Mouse (Mus musculus): ENCODE results near the gene Matn3.

DNA sequence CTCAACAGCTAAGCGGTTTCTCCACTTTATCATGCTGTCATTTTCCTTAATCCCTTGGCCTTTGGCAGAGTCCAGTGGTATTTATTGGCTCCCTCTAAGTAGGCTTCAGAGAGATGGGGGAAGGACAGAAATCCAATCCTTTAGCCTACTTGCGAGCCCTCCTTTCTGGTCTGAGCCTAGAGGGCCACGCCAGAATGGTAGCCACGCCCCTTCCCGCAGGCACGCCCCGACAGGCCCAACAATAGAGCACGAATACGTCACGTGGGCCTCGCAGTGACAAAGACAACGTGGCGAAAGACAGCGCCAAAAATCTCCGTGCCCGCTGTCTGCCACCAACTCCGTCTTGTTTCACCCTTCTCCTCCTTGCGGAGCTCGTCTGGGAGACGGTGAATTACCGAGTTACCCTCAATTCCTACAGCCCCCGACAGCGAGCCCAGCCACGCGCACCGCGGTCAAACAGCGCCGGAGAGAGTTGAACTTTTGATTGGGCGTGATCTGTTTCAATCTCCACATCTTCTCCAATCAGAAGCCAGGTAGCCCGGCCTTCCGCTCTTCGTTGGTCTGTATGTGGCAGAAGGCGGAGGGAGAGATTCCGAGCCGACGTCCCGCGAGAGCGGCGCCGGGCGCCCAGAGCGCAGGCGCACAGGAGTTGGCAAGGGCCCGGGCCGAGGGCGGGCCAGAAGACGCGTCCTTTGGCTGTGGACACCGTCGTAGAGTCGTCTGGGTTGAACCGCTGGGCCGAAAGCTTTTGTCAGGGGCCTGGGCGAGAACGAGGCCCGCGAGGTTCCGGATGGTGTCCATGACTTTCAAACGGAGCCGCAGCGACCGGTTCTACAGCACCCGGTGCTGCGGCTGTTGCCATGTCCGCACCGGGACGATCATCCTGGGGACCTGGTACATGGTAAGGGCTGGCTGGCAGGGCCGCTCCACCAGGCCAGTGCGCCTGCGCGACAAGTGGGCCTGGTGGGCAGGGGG lies 26.0 kb upstream of the Matn3 start, which contains the start of gene Laptm4a:
- TF ChIP-seq CTCF (IDR thresholded peaks at IDR 0.05; ENCODE audit: low read depth, low read length), result no peak
- TF ChIP-seq TAL1 (conservative IDR thresholded peaks at IDR 0.05; ENCODE audit: low read depth, low read length), result no peak
- no peak for TF ChIP-seq POLR2AphosphoS5 (IDR thresholded peaks at IDR 0.05; ENCODE audit: insufficient replicate concordance, low read depth, low read length)
- TF ChIP-seq GATA1 (IDR thresholded peaks at IDR 0.05; ENCODE audit: borderline replicate concordance, low read length), result no peak
- TF ChIP-seq GATA2 (IDR thresholded peaks at IDR 0.05; ENCODE audit: borderline replicate concordance, low read depth, low read length), result no peak
